Mouse (Mus musculus) layer of hippocampus, adult 18-20 months (tissue): ENCODE measurements at regions not wholly inside any gene's neighbourhood (a gene's known extent, or its start where the extent isn't known, plus 50 kb on each side); places are given as distances from the start of the nearest gene placed in this dataset.
"Not testable (repeated sequence)": the region's sequence is repeated elsewhere in the genome, so short reads cannot be mapped to it uniquely, and the experiment has no call there.

Source experiments
- DNase-seq, 2 experiments: peaks; one replicate each; pipeline ENCODE4 v3.0.0; 2022; ENCODE audit warnings: low spot score in 2 of 2

- DNase-seq = not testable (repeated sequence)
These were observed 80.2 kb upstream of the Defb33 start for GRCm38 (mm10) chr8:20812164-20812872.

DNA sequence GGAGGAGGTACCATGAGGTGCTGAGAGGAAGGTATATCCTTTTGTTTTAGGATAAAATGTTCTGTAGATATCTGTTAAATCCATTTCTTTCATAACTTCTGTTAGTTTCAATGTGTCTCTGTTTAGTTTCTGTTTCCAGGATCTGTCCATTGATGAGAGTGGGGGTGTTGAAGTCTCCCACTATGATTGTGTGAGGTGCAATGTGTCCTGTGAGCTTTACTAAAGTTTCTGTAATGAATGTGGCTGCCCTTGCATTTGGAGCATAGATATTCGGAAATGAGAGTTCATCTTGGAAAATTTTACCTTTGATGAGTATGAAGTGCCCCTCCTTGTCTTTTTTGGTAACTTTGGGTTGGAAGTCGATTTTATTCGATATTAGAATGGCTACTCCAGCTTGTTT, 79.0 kb upstream of the Defb33 start:
- DNase-seq = peak in 1 of 2 experiments; percentile 20

DNA sequence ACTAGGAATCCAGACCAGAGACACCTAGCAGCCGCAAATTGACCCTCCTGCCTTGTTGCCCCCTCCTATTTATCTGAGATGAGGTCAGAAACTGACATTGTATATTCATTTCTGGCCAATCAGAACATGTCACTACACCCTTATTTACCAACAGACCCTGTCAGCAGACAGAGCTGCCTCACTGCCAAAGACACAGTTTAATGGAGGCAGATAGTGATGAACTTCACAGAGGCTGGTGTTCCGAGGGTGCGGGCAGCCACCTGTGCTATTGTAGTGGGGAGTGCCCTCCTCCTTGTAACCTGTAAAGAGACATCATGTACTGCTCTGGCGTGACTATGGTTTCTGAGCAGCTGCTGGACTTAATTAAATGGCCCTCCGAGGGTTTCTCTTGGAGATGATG, 70.0 kb upstream of the Defb33 start:
- peak; percentile 37 to 45 for DNase-seq

GRCm38 (mm10) chr8:20823219-20823618, 69.2 kb upstream of the Defb33 start:
- DNase-seq = not testable (repeated sequence)

DNA sequence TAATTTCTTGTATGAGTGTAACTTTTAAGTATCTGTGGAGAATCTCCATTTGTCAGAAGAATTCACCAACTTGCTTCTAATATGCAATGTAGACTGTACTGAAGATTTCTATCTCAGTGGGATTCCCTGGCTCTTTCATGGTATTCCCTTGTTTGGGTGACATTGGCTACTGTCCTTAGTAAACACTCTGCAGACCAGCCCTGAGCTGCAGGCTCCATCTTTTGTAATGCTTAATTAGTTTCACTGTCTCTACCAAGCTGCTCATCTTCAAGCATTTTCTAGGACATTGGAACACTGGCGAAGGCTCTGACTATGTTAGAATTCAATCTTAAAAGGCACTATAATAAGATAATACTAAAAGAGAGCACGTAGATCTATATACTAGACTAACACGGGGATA, 53.0 kb upstream of the Defb33 start:
- not testable (repeated sequence) for DNase-seq
